Mouse (Mus musculus) bone marrow, adult 2 months (tissue): Measurements from ENCODE around the gene Sfxn4.

ENCODE experiments used
- CTCF ChIP-seq: fragments of 200-500 bp; IDR thresholded peaks from 2 replicates; pipeline ENCODE4 v1.5.1; 2011; ENCODE audit warnings: low read length, control low read depth; ENCODE audit not compliant: control insufficient read depth, insufficient read depth
- POLR2A ChIP-seq: fragments of 200-500 bp; IDR thresholded peaks from 2 replicates; pipeline ENCODE4 v1.6.1; 2011; ENCODE audit warnings: low read depth, mild to moderate bottlenecking, control low read depth, low read length, borderline replicate concordance; ENCODE audit not compliant: control insufficient read depth

- TF ChIP-seq POLR2A (no peak), CTCF (no peak)
Observed at GRCm38 (mm10) chr19:60789919-60790506, 71.3 kb downstream of the Sfxn4 start.
